ENCODE assay signal across 7 mouse cellular contexts in the genomic region with DNA sequence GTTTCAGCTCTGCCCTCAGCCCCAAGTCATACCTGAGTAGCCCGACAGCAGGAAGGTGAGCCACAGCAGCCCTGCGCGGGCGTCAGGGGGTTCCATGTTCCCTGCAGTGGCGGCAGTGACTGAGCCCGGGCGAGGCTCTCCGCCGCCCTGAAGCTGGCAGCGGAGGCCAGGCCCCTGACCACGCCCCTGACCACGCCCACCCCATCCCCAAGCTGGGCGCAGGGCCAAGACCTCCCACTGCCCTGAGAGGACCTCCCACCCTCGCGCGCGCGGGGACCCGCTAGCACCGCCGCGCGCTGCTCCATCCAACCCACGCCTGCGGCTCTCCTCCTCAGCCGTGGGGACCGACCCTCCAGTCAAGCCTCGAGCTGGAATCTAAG. TPM values are rescaled to one million over a fixed set of nuclear protein-coding genes. Genes with fewer than 3 reads are reported as not detected.
DNase-seq lines count a peak whose midpoint lies in the region; ATAC-seq and TF ChIP-seq lines count a peak whose summit lies in the region.

No protein-coding gene starts in this region.

- under 1% methylated on average over 28 of the region's 28 CpGs for WGBS in hindbrain, embryonic 12.5 days
- WGBS in small intestine, adult 2 months: under 1% methylated on average over 28 of the region's 28 CpGs

- no peak overlapping the region for H3K27ac ChIP-seq in MEL (ENCODE audit: control insufficient read depth, low read depth, low read length)
- no peak overlapping the region for H3K27ac ChIP-seq in bone marrow macrophage, adult 2 months (ENCODE audit: insufficient read depth, low read depth, low read length)
- H3K27ac ChIP-seq in hindbrain, embryonic 12.5 days: no peak overlapping the region
- no peak overlapping the region for H3K27ac ChIP-seq in small intestine, adult 2 months (ENCODE audit: insufficient read depth, low read depth, low read length)

- peak overlapping the region; percentile 68 for H3K9ac ChIP-seq in MEL (ENCODE audit: control insufficient read depth, low read depth, low read length, poor library complexity, severe bottlenecking)
- H3K9ac ChIP-seq in hindbrain, embryonic 12.5 days: peak overlapping the region; percentile 49; the same call in 1 of the 2 replicates

- DNase-seq in MEL (ENCODE audit: low read depth, low spot score): peak; percentile 76
- peak; percentile 46 to 49 for DNase-seq in frontal cortex, postnatal 36 days (ENCODE audit: low spot score in 2 of 2)
- DNase-seq in left cerebral cortex, postnatal 25 days (ENCODE audit: low spot score in 2 of 2): peak; percentile 39 to 40
- peak; percentile 87 for DNase-seq in mesoderm, embryonic 11.5 days (ENCODE audit: low read depth, low spot score)

- no peaks in the 10 kb centered on the region for H3K36me3 ChIP-seq in MEL (ENCODE audit: control insufficient read depth in 1 of 2, insufficient read depth in 2 of 2, low read length in 2 of 2)
- H3K36me3 ChIP-seq in hindbrain, embryonic 12.5 days: no peaks in the 10 kb centered on the region
- no peaks in the 10 kb centered on the region for H3K36me3 ChIP-seq in small intestine, adult 2 months (ENCODE audit: control insufficient read depth, insufficient read depth, low read length)

- H3K79me2 ChIP-seq in MEL (ENCODE audit: control insufficient read depth, insufficient read depth, low read length, poor library complexity): no peaks in the 10 kb centered on the region

- peak overlapping the region; percentile 63 for H3K4me2 ChIP-seq in hindbrain, embryonic 12.5 days (replicated peaks)

- no peak for TF ChIP-seq EP300 in MEL (IDR thresholded peaks at IDR 0.05; ENCODE audit: low read depth in 1 of 2, low read length in 2 of 2)

- H3K27me3 ChIP-seq in MEL (ENCODE audit: control insufficient read depth in 1 of 2, insufficient read depth in 2 of 2, low read length in 2 of 2): no peaks in the 10 kb centered on the region; a peak in 1 of 4 replicates
- peaks cover 41% of the 10 kb centered on the region for H3K27me3 ChIP-seq in hindbrain, embryonic 12.5 days
- H3K27me3 ChIP-seq in small intestine, adult 2 months (ENCODE audit: control insufficient read depth, insufficient read depth, low read length): no peaks in the 10 kb centered on the region; the same call in 1 of the 2 replicates

- H3K9me3 ChIP-seq in MEL (replicated peaks; ENCODE audit: insufficient read depth, low read length): no peaks in the 10 kb centered on the region
- no peaks in the 10 kb centered on the region for H3K9me3 ChIP-seq in hindbrain, embryonic 12.5 days (replicated peaks)

- peak; percentile 79 for ATAC-seq in hindbrain, embryonic 12.5 days (ENCODE audit: low FRiP score)

- peak; percentile 35 to 62; a peak in 2 of 4 replicates for TF ChIP-seq POLR2A in MEL (IDR thresholded peaks at IDR 0.05; ENCODE audit: control insufficient read depth in 1 of 2, insufficient read depth in 1 of 2, low read depth in 1 of 2, low read length in 2 of 2, poor library complexity in 1 of 2)
- TF ChIP-seq POLR2A in bone marrow macrophage, adult 2 months (IDR thresholded peaks at IDR 0.05; ENCODE audit: borderline replicate concordance, low read depth, low read length): no peak
- TF ChIP-seq POLR2A in small intestine, adult 2 months (IDR thresholded peaks at IDR 0.05; ENCODE audit: low read depth, low read length): 0 out of 2 replicates have a peak, but pooled peaks have one; percentile 44

- intact Hi-C loops in left cerebral cortex, postnatal 25 days (cut with DNase I): no loop called here

- no peak for TF ChIP-seq RAD21 in MEL (IDR thresholded peaks at IDR 0.05; ENCODE audit: low read depth, low read length)

- peak overlapping the region; percentile 52 to 84 for H3K4me3 ChIP-seq in MEL (ENCODE audit: control insufficient read depth in 1 of 2, insufficient read depth in 1 of 2, low read depth in 2 of 2, low read length in 2 of 2)
- H3K4me3 ChIP-seq in bone marrow macrophage, adult 2 months (ENCODE audit: insufficient read depth, low read length): peak overlapping the region; percentile 35
- peak overlapping the region; percentile 35 for H3K4me3 ChIP-seq in hindbrain, embryonic 12.5 days
- H3K4me3 ChIP-seq in small intestine, adult 2 months (ENCODE audit: low read depth, low read length): peak overlapping the region; percentile 59

- H3K4me1 ChIP-seq in MEL (ENCODE audit: control insufficient read depth in 1 of 2, insufficient read depth in 2 of 2, low read length in 2 of 2): peaks cover 4 to 10% of the 10 kb centered on the region in 2 experiments; a peak in 3 of 4 replicates
- H3K4me1 ChIP-seq in bone marrow macrophage, adult 2 months (ENCODE audit: control insufficient read depth, insufficient read depth, low read length): peaks cover 4% of the 10 kb centered on the region; the same call in 1 of the 2 replicates
- H3K4me1 ChIP-seq in hindbrain, embryonic 12.5 days: peaks cover 12% of the 10 kb centered on the region
- peaks cover 6% of the 10 kb centered on the region for H3K4me1 ChIP-seq in small intestine, adult 2 months (ENCODE audit: control insufficient read depth, insufficient read depth, insufficient read length, low read length)

- TF ChIP-seq CTCF in MEL (IDR thresholded peaks at IDR 0.05 in 2 of 3, conservative IDR thresholded peaks at IDR 0.05 in 1 of 3; ENCODE audit: control insufficient read depth in 1 of 3, insufficient read depth in 1 of 3, low read depth in 2 of 3, low read length in 3 of 3, poor library complexity in 1 of 3, severe bottlenecking in 1 of 3): no peak
- TF ChIP-seq CTCF in bone marrow macrophage, adult 2 months (IDR thresholded peaks at IDR 0.05; ENCODE audit: low read depth, low read length): no peak
- TF ChIP-seq CTCF in small intestine, adult 2 months (IDR thresholded peaks at IDR 0.05; ENCODE audit: extremely low read depth, insufficient read length, insufficient replicate concordance, low read depth, low read length): no peak

TF ChIP-seq in MEL, 35 proteins besides CTCF, POLR2A, EP300 and RAD21:
- TF ChIP-seq ZMIZ1 (IDR thresholded peaks at IDR 0.05; ENCODE audit: low read depth, low read length) (peak; percentile 41; the same call in 1 of the 2 replicates), USF2 (IDR thresholded peaks at IDR 0.05; ENCODE audit: borderline replicate concordance in 1 of 2, insufficient read depth in 1 of 2, low read depth in 1 of 2, low read length in 2 of 2) (no peak), MAZ (IDR thresholded peaks at IDR 0.05; ENCODE audit: low read depth, low read length) (0 out of 2 replicates have a peak, but pooled peaks have one; percentile 41), NELFE (IDR thresholded peaks at IDR 0.05; ENCODE audit: low read depth, low read length) (peak; percentile 55)

RNA-seq across cellular contexts. Expression of gene Bcam, which starts 0.5 kb away (rescaled TPM):
- 2.6 and 3.2 TPM in 2 replicates for total RNA-seq in MEL (2012; rRNA removed)
- polyA plus RNA-seq in MEL (2012; ENCODE audit: insufficient read depth in 1 of 2, insufficient read length in 2 of 2, low read depth in 1 of 2, low replicate concordance in 2 of 2, missing spikeins in 1 of 2): 1 to 10 TPM in 1 of 2 experiments, not detected in 1; 8.1 TPM
- polyA plus RNA-seq in bone marrow macrophage, adult 2 months (2012; ENCODE audit: insufficient read depth, insufficient read length, missing spikeins): 0.52 and 2.6 TPM in 2 replicates
- 21.0 and 25.1 TPM in 2 replicates for polyA plus RNA-seq in hindbrain, embryonic 12.5 days (2016; fragmentation: Nextera tagmentation; extraction: Ambion mirVana)
- total RNA-seq in left cerebral cortex, postnatal 25 days (2021): 10 to 100 TPM; 10.4 to 12.5 TPM
- 18.6 and 20.3 TPM in 2 replicates for polyA plus RNA-seq in small intestine, adult 2 months (2012; rRNA removed)

RNA-seq across cellular contexts. Expression of gene Nectin2, which starts 20.1 kb away (rescaled TPM):
- 6.9 TPM in 2 replicates for total RNA-seq in MEL (2012; rRNA removed)
- polyA plus RNA-seq in MEL (2012; ENCODE audit: insufficient read depth in 1 of 2, insufficient read length in 2 of 2, low read depth in 1 of 2, low replicate concordance in 2 of 2, missing spikeins in 1 of 2): 10 to 100 TPM in 1 of 2 experiments, not detected in 1; 25.6 TPM
- polyA plus RNA-seq in bone marrow macrophage, adult 2 months (2012; ENCODE audit: insufficient read depth, insufficient read length, missing spikeins): 12.7 and 12.9 TPM in 2 replicates
- polyA plus RNA-seq in hindbrain, embryonic 12.5 days (2016; fragmentation: Nextera tagmentation; extraction: Ambion mirVana): 60.8 and 67.1 TPM in 2 replicates
- 1 to 10 TPM; 7.4 to 9.3 TPM for total RNA-seq in left cerebral cortex, postnatal 25 days (2021)
- 128 and 208 TPM in 2 replicates for polyA plus RNA-seq in small intestine, adult 2 months (2012; rRNA removed)

RNA-seq across cellular contexts. Expression of gene Cblc, which starts 26.2 kb away (rescaled TPM):
- not detected in 2 replicates for total RNA-seq in MEL (2012; rRNA removed)
- polyA plus RNA-seq in MEL (2012; ENCODE audit: insufficient read depth in 1 of 2, insufficient read length in 2 of 2, low read depth in 1 of 2, low replicate concordance in 2 of 2, missing spikeins in 1 of 2): not detected
- polyA plus RNA-seq in bone marrow macrophage, adult 2 months (2012; ENCODE audit: insufficient read depth, insufficient read length, missing spikeins): not detected in 2 replicates
- 1.0 and 1.3 TPM in 2 replicates for polyA plus RNA-seq in hindbrain, embryonic 12.5 days (2016; fragmentation: Nextera tagmentation; extraction: Ambion mirVana)
- total RNA-seq in left cerebral cortex, postnatal 25 days (2021): not detected
- 56.7 and 145 TPM in 2 replicates for polyA plus RNA-seq in small intestine, adult 2 months (2012; rRNA removed)

RNA-seq across cellular contexts. Expression of gene Bcl3, which starts 52.2 kb away (rescaled TPM):
- 1.7 and 2.7 TPM in 2 replicates for total RNA-seq in MEL (2012; rRNA removed)
- 1 to 10 TPM in 1 of 2 experiments, not detected in 1; 6.7 TPM for polyA plus RNA-seq in MEL (2012; ENCODE audit: insufficient read depth in 1 of 2, insufficient read length in 2 of 2, low read depth in 1 of 2, low replicate concordance in 2 of 2, missing spikeins in 1 of 2)
- 60.7 and 72.2 TPM in 2 replicates for polyA plus RNA-seq in bone marrow macrophage, adult 2 months (2012; ENCODE audit: insufficient read depth, insufficient read length, missing spikeins)
- polyA plus RNA-seq in hindbrain, embryonic 12.5 days (2016; fragmentation: Nextera tagmentation; extraction: Ambion mirVana): 1.1 and 2.1 TPM in 2 replicates
- total RNA-seq in left cerebral cortex, postnatal 25 days (2021): under 1 TPM; 0.46 to 0.53 TPM
- polyA plus RNA-seq in small intestine, adult 2 months (2012; rRNA removed): 169 and 226 TPM in 2 replicates

RNA-seq across cellular contexts. Expression of gene Tomm40, which starts 55.1 kb away (rescaled TPM):
- total RNA-seq in MEL (2012; rRNA removed): 288 and 294 TPM in 2 replicates
- 100 to 1,000 TPM in 1 of 2 experiments, not detected in 1; 403 TPM for polyA plus RNA-seq in MEL (2012; ENCODE audit: insufficient read depth in 1 of 2, insufficient read length in 2 of 2, low read depth in 1 of 2, low replicate concordance in 2 of 2, missing spikeins in 1 of 2)
- polyA plus RNA-seq in bone marrow macrophage, adult 2 months (2012; ENCODE audit: insufficient read depth, insufficient read length, missing spikeins): 23.8 and 25.2 TPM in 2 replicates
- 136 and 138 TPM in 2 replicates for polyA plus RNA-seq in hindbrain, embryonic 12.5 days (2016; fragmentation: Nextera tagmentation; extraction: Ambion mirVana)
- 100 to 1,000 TPM; 112 to 115 TPM for total RNA-seq in left cerebral cortex, postnatal 25 days (2021)
- 62.8 and 72.9 TPM in 2 replicates for polyA plus RNA-seq in small intestine, adult 2 months (2012; rRNA removed)

Comparison
In these comparisons a context has a peak if more than half of its experiments do, and no peak if none do; other contexts are left out.
1. RNA of gene Cblc, which starts 26.2 kb away (polyA plus RNA-seq): 56.7 to 145 TPM in small intestine, adult 2 months; 1.0 to 1.3 TPM in hindbrain, embryonic 12.5 days, not detected in MEL and not detected in bone marrow macrophage, adult 2 months; every median in the first group is over 10 times any median in the second.
2. Peak in every context shown above with its lines, with median percentiles within 50 percentile points of each other: DNase-seq and H3K4me3 ChIP-seq.